Mouse (Mus musculus) CH12.LX (cell line): ENCODE results near the gene Vax1.

Experiments used
- BHLHE40 ChIP-seq: IDR thresholded peaks from 2 replicates; pipeline ENCODE4 v1.6.1; 2011; ENCODE audit warnings: mild to moderate bottlenecking, low read depth, low read length, improper control_type of control experiment
- CTCF ChIP-seq, 2 experiments: IDR thresholded peaks in 1 of 2; conservative IDR thresholded peaks in 1 of 2; 2 replicates each; pipeline ENCODE4 v1.5.1; 2011 to 2012; ENCODE audit warnings: low read depth in 2 of 2, low read length in 2 of 2, improper control_type of control experiment in 1 of 2, inconsistent platforms in 1 of 2, mild to moderate bottlenecking in 1 of 2, moderate library complexity in 1 of 2
- EP300 ChIP-seq: IDR thresholded peaks from 2 replicates; pipeline ENCODE4 v1.6.1; 2011; ENCODE audit warnings: low read length, improper control_type of control experiment
- IRF4 ChIP-seq: IDR thresholded peaks from 2 replicates; pipeline ENCODE4 v1.6.1; 2014; ENCODE audit warnings: low read depth, mild to moderate bottlenecking, inconsistent platforms, low read length, improper control_type of control experiment
- MAZ ChIP-seq: IDR thresholded peaks from 2 replicates; pipeline ENCODE4 v1.6.1; 2012; ENCODE audit warnings: low read depth, mild to moderate bottlenecking, inconsistent platforms, low read length, improper control_type of control experiment, moderate library complexity
- MXI1 ChIP-seq: IDR thresholded peaks from 2 replicates; pipeline ENCODE4 v1.6.1; 2011; ENCODE audit warnings: mild to moderate bottlenecking, low read depth, low read length, improper control_type of control experiment
- NRF1 ChIP-seq: IDR thresholded peaks from 2 replicates; pipeline ENCODE4 v1.6.1; 2014; ENCODE audit warnings: low read depth, mild to moderate bottlenecking, inconsistent platforms, low read length, improper control_type of control experiment, moderate library complexity
- POLR2A ChIP-seq: IDR thresholded peaks from 2 replicates; pipeline ENCODE4 v1.6.1; 2011; ENCODE audit warnings: low read depth, mild to moderate bottlenecking, improper control_type of control experiment, low read length
- TBP ChIP-seq: conservative IDR thresholded peaks from 2 replicates; pipeline ENCODE4 v1.6.1; 2011; ENCODE audit warnings: low read depth, low read length, improper control_type of control experiment
- USF2 ChIP-seq: conservative IDR thresholded peaks from 2 replicates; pipeline ENCODE4 v1.6.1; 2011; ENCODE audit warnings: low read depth, low read length, improper control_type of control experiment
- ZKSCAN1 ChIP-seq: IDR thresholded peaks from 2 replicates; pipeline ENCODE4 v1.6.1; 2012; ENCODE audit warnings: low read depth, inconsistent platforms, low read length, improper control_type of control experiment, borderline replicate concordance

DNA sequence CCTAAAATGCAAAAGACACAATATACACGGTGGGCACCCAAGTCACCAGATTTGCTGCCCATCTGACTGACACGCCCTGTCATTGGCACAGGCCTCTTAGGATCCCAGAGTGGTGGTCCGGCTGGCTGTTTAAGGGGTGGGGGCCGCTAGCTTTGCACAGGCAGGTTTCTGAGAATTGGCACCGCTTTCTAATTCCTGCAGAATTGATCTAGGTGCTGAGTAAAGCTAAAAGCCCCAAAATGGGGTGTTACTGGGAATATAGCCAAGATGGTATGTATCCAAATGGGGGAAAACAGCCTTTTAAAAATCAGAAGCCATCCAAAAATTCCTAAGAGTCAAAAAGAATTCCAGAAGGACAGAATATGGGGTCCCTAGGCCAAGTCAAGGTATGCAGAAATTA is 2.0 kb downstream of the Vax1 start:
- no peak for TF ChIP-seq IRF4
- no peak for TF ChIP-seq CTCF (conservative IDR thresholded peaks at IDR 0.05 in 1 of 2, IDR thresholded peaks at IDR 0.05 in 1 of 2; ENCODE audit: low read depth in 2 of 2, low read length in 2 of 2)
- TF ChIP-seq ZKSCAN1 = no peak
- TF ChIP-seq POLR2A = no peak
- no peak for TF ChIP-seq MAZ
- no peak for TF ChIP-seq EP300
- no peak for TF ChIP-seq MXI1
- no peak for TF ChIP-seq BHLHE40
- TF ChIP-seq TBP = no peak
- no peak for TF ChIP-seq NRF1
- no peak for TF ChIP-seq USF2
